Mouse (Mus musculus) lung, embryonic 16.5 days (tissue): ENCODE data around the gene Gm20547. TPM values are rescaled to one million over a fixed set of nuclear protein-coding genes. Genes with fewer than 3 reads are reported as not detected.
A peak's percentile ranks its signal among the peaks of the same experiment; 100 is the strongest.

Experiments used
- ATAC-seq: fragments of 200-750 bp; cut with Nextera tagmentation; 2 replicates; pipeline ENCODE4 v1.8.0; 2017; ENCODE audit warnings: low read depth, mild to moderate bottlenecking, moderate library complexity
- H3K27ac ChIP-seq: fragments of 300-500 bp; sonication (generic); 2 replicates; pipeline ENCODE4 v1.5.1; 2014; ENCODE audit warnings: mild to moderate bottlenecking, control low read depth, low read length
- H3K27me3 ChIP-seq: fragments of 300-500 bp; sonication (generic); 2 replicates; pipeline ENCODE4 v1.6.1; 2014; ENCODE audit warnings: low read depth, low read length, mixed read lengths; ENCODE audit not compliant: control insufficient read depth, insufficient read depth
- H3K36me3 ChIP-seq: fragments of 300-500 bp; sonication (generic); 2 replicates; pipeline ENCODE4 v1.6.1; 2014; ENCODE audit warnings: low read length; ENCODE audit not compliant: control insufficient read depth, insufficient read depth
- H3K4me1 ChIP-seq: fragments of 300-500 bp; sonication (generic); replicated peaks from 2 replicates; pipeline ENCODE4 v1.6.1; 2014; ENCODE audit warnings: low read length, mixed read lengths; ENCODE audit not compliant: control insufficient read depth, insufficient read depth
- H3K4me2 ChIP-seq: fragments of 300-500 bp; sonication (generic); 2 replicates; pipeline ENCODE4 v1.6.1; 2014; ENCODE audit warnings: low read depth, low read length, control low read depth
- H3K4me3 ChIP-seq: fragments of 300-500 bp; sonication (generic); 2 replicates; pipeline ENCODE4 v1.5.1; 2014; ENCODE audit warnings: mild to moderate bottlenecking, low read length, control low read depth
- H3K9ac ChIP-seq: fragments of 300-500 bp; sonication (generic); 2 replicates; pipeline ENCODE4 v1.6.1; 2014; ENCODE audit warnings: low read length, control low read depth
- H3K9me3 ChIP-seq: fragments of 300-500 bp; sonication (generic); 2 replicates; pipeline ENCODE4 v1.6.1; 2016; ENCODE audit warnings: low read length; ENCODE audit not compliant: control insufficient read depth
- WGBS: fragments of 180-500 bp; shearing (Covaris S2); extraction: QIAGEN DNeasy Blood & Tissue Kit; methylation state at CpG from one replicate; pipeline ENCODE4 v1.1.7; 2014; 5-methylcytosine and 5-hydroxymethylcytosine counted together
- polyA plus RNA-seq: library from polyadenylated mRNA; unstranded; fragments of >200 nt; fragmentation: Nextera tagmentation; extraction: Ambion mirVana; gene quantifications from 2 replicates; pipeline ENCODE4 v1.2.1, GENCODE M21; 2015

Gm20547 gene
- polyA plus RNA-seq, 1 experiment from 2014 or later, result not detected

- H3K9ac ChIP-seq, result no peak within 1 kb of the TSS
- no peak within 1 kb of the TSS for H3K4me2 ChIP-seq
- H3K4me3 ChIP-seq, result no peak within 1 kb of the TSS
- no peaks in the 10 kb centered on the region for H3K27me3 ChIP-seq
- H3K27ac ChIP-seq, result no peak within 1 kb of the TSS
- H3K4me1 ChIP-seq, result no peaks in the 10 kb centered on the region
- WGBS, result 53% methylated on average over 8 of the region's 8 CpGs
- ATAC-seq, result no peak
- H3K9me3 ChIP-seq, result no peaks in the 10 kb centered on the region
- no peaks in the 10 kb centered on the region for H3K36me3 ChIP-seq
These were observed 19.3 kb downstream of the Gm20547 start, which contains the start of gene Cfb for GRCm38 (mm10) chr17:34862416-34863081. Cfb (minus strand) TSS chr17:34862518.

GRCm38 (mm10) chr17:34861704-34862415 is 20.0 kb downstream of the Gm20547 start:
- no peaks in the 10 kb centered on the region for H3K4me1 ChIP-seq
- H3K27ac ChIP-seq, result no peak overlapping the region
- H3K4me3 ChIP-seq, result no peak overlapping the region
- no peaks in the 10 kb centered on the region for H3K9me3 ChIP-seq
- H3K4me2 ChIP-seq, result no peak overlapping the region
- no peaks in the 10 kb centered on the region for H3K27me3 ChIP-seq
- H3K36me3 ChIP-seq, result peaks cover 3% of the 10 kb centered on the region; the same call in 1 of the 2 replicates
- H3K9ac ChIP-seq, result no peak overlapping the region
- 60% methylated on average over 13 of the region's 13 CpGs for WGBS
- no peak for ATAC-seq

- Histone ChIP-seq H3K4me2 (no peak overlapping the region), H3K27me3 (no peaks in the 10 kb centered on the region), H3K9me3 (no peaks in the 10 kb centered on the region), H3K4me3 (no peak overlapping the region), H3K27ac (no peak overlapping the region), H3K36me3 (peaks cover 7% of the 10 kb centered on the region; the same call in 1 of the 2 replicates), H3K9ac (no peak overlapping the region), H3K4me1 (no peaks in the 10 kb centered on the region)
- 80% methylated on average over 9 of the region's 9 CpGs for WGBS
- ATAC-seq, result no peak
These were observed 21.3 kb downstream of the Gm20547 start for GRCm38 (mm10) chr17:34860514-34860913.

- WGBS, result 74% methylated on average over 4 of the region's 4 CpGs
- Histone ChIP-seq H3K4me1 (no peaks in the 10 kb centered on the region), H3K27me3 (no peaks in the 10 kb centered on the region), H3K27ac (no peak overlapping the region), H3K4me3 (no peak overlapping the region), H3K9me3 (no peaks in the 10 kb centered on the region), H3K36me3 (peaks cover 18% of the 10 kb centered on the region), H3K4me2 (no peak overlapping the region), H3K9ac (no peak overlapping the region)
- ATAC-seq, result no peak
These were observed 23.2 kb downstream of the Gm20547 start for GRCm38 (mm10) chr17:34858670-34859069.

GRCm38 (mm10) chr17:34855825-34856224 is 26.0 kb downstream of the Gm20547 start:
- H3K4me3 ChIP-seq, result no peak overlapping the region
- peaks cover 8% of the 10 kb centered on the region for H3K4me1 ChIP-seq
- peak; percentile 46 for ATAC-seq
- H3K27ac ChIP-seq, result no peak overlapping the region
- peaks cover 24% of the 10 kb centered on the region for H3K36me3 ChIP-seq
- 36% methylated on average over 3 of the region's 3 CpGs for WGBS
- H3K9ac ChIP-seq, result no peak overlapping the region
- no peaks in the 10 kb centered on the region for H3K9me3 ChIP-seq
- H3K27me3 ChIP-seq, result no peaks in the 10 kb centered on the region
- H3K4me2 ChIP-seq, result no peak overlapping the region

- Histone ChIP-seq H3K4me2 (no peak overlapping the region), H3K4me3 (no peak overlapping the region), H3K27me3 (no peaks in the 10 kb centered on the region), H3K36me3 (peaks cover 24% of the 10 kb centered on the region), H3K9ac (no peak overlapping the region), H3K4me1 (peaks cover 9% of the 10 kb centered on the region), H3K27ac (no peak overlapping the region), H3K9me3 (no peaks in the 10 kb centered on the region)
- 55% methylated on average over 3 of the region's 3 CpGs for WGBS
- no peak for ATAC-seq
These were observed 27.1 kb downstream of the Gm20547 start for GRCm38 (mm10) chr17:34854761-34855160.

GRCm38 (mm10) chr17:34853511-34853910 is 28.3 kb downstream of the Gm20547 start:
- H3K4me1 ChIP-seq, result peaks cover 13% of the 10 kb centered on the region
- WGBS, result 76% methylated on average over 8 of the region's 8 CpGs
- no peak overlapping the region for H3K27ac ChIP-seq
- H3K4me3 ChIP-seq, result no peak overlapping the region
- no peak overlapping the region for H3K9ac ChIP-seq
- H3K36me3 ChIP-seq, result peaks cover 24% of the 10 kb centered on the region
- H3K27me3 ChIP-seq, result no peaks in the 10 kb centered on the region
- no peak overlapping the region for H3K4me2 ChIP-seq
- H3K9me3 ChIP-seq, result no peaks in the 10 kb centered on the region
- no peak for ATAC-seq

GRCm38 (mm10) chr17:34850517-34851125 is 31.2 kb downstream of the Gm20547 start:
- H3K4me1 ChIP-seq, result peaks cover 13% of the 10 kb centered on the region
- peaks cover 27% of the 10 kb centered on the region for H3K36me3 ChIP-seq
- peak overlapping the region; percentile 89 for H3K9ac ChIP-seq
- peak overlapping the region; percentile 82 for H3K4me3 ChIP-seq
- H3K9me3 ChIP-seq, result no peaks in the 10 kb centered on the region
- ATAC-seq, result peak; percentile 18; the same call in 1 of the 2 replicates
- H3K27ac ChIP-seq, result peak overlapping the region; percentile 15; the same call in 1 of the 2 replicates
- H3K4me2 ChIP-seq, result peak overlapping the region; percentile 86
- WGBS, result under 1% methylated on average over 25 of the region's 25 CpGs
- no peaks in the 10 kb centered on the region for H3K27me3 ChIP-seq
